Mouse (Mus musculus): Measurements from ENCODE around the gene Tbcb.

GRCm38 (mm10) chr7:30188344-30189115 is 43.5 kb downstream of the Tbcb start:
- TF ChIP-seq CTCF (IDR thresholded peaks at IDR 0.05; ENCODE audit: low read depth): no peak
- TF ChIP-seq EP300 (IDR thresholded peaks at IDR 0.05; ENCODE audit: low read depth): no peak
